Mouse (Mus musculus) layer of hippocampus, adult 18-20 months (tissue): ENCODE measurements around the gene Srr. TPM values are rescaled to one million over a fixed set of nuclear protein-coding genes. Genes with fewer than 3 reads are reported as not detected.

Experiments used
- DNase-seq, 2 experiments: peaks; one replicate each; pipeline ENCODE4 v3.0.0; 2022; ENCODE audit warnings: low spot score in 2 of 2
- long read RNA-seq: library from polyadenylated mRNA; stranded (forward); transcript quantifications from one replicate; pipeline ENCODE4 v2.0.0, GENCODE M21; 2021
- total RNA-seq, 2 experiments: library from RNA; stranded (reverse); gene quantifications; 2 replicates each; pipeline ENCODE4 v1.2.3; 2021

Srr gene
- 10 to 100 TPM; 87.5 to 94.8 TPM for total RNA-seq
- long read RNA-seq, transcript Srr-201 (9 exons, 3,699 nt), result minor isoform, 25 of 194 reads
- long read RNA-seq, transcript Srr-204 (8 exons, 3,183 nt), result major isoform, 99 of 194 reads
- long read RNA-seq, partial matches to known transcripts, result 7 of 194 reads
- long read RNA-seq, other reads (novel, unspliced or antisense), result 63 of 194 reads

DNA sequence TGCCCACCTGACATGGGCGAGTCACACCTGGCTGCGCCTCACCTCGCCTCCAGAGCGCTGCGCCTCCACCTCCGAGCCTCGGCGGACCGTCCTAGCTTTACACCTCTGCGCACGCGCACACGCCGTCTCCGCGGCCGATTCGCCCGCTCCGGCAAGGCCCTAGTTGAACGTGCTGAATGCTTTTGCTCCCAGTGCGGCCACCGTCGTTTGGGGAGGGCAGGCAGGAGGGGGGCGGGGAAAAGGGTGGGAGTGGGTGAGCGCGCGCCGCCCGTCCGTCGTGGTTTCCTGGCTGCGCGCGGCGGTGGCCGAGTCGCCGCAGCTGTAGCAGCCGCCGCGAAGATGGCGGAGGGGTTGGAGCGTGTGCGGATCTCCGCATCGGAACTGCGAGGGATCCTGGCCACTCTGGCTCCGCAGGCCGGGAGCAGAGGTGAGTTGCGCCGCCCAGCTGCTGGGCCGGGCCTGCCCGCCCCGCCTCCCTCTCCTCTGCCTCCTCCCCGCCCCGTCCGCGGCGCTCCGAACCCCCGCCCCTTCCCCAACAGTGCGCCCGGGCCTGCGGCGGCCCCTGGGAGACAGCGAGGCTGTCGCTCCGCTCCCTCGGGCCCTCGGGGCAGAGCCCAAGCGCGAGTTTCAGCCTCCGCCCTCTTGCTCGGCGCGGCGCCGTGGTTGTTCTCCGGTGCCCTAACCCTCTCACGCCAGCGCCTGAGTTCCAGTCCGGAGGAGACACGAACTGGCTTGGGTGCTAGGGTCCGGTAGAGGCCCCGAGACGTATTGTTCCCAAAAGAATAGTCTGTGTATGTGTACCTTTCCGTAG is at the start of gene Srr, which contains the start of gene Smg6:
Gene Srr (minus strand): TSS at position 372 of the 811 bp plus-strand sequence.
Gene Smg6 (plus strand): TSS at position 247 of the 811 bp plus-strand sequence.
- peak; percentile 87 to 94 for DNase-seq

GRCm38 (mm10) chr11:74974615-74975014 is 48.9 kb upstream of the Srr start:
- no peak for DNase-seq

GRCm38 (mm10) chr11:74973290-74974157 is 47.8 kb upstream of the Srr start:
- DNase-seq, result no peak

DNA sequence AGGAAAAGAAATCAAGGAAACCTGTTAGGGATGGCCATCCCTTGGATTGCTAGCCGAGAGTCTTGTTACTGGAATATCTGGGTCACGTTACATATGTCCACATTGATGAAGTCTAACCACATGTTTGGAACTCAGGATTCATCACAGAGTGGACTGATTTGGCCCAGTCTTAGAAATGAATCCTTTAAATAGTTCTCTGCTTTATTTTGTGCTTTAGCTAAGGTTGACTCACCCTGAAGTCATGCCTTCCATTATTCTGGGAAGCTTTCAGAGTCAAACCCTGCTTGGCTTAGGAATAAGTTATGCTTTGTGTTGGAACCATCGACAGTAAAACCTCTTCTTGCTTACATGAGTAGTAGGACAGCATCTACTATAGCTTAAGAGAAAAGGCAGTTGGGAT is 39.8 kb upstream of the Srr start:
- DNase-seq, result no peak

DNA sequence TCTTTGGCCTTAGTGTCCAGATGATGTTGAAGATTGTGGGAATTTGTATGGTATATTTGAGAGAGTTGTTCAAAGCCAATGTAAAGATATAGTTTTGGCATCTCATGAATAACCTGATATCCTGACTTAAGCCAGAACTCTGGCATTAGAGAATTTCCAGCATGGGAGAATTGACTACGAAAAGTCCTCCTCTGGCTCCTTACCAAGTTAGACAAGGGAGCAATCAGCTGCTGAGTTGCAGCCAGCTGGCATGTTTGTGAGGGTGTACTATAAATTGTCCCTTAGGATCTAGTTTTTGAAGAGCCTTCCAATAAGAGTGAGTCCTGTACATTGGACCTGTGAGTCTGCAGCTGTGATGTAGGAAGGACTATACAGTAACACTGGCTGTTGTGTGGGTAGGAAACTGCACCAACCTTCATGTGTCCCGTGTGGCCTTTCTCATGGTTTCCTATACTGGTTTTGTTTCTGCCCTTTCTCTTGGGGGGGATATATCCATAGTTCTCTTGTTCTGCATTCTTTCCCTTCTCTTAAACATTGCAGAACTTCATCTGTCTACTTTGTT is 37.2 kb upstream of the Srr start:
- peak in 1 of 2 experiments; percentile 9 for DNase-seq

DNA sequence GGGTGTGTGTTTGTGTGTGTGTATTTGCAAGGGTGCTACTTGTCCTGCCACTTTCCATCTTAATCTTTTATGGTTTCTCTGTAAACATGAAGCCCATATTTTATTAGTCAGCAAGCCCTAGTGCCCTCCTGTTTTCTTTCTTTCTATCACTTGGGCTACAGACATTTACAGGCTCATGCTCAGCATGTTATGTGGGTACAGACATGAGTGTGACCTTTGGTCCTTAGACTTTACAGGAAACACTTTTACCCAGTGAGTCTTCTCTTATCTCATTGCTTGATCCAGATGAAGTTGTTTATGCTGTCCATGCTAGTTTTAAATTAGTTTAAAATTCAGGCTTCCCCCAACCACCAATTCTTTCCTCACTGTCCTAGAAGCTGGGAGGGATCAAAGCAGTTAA is 36.2 kb upstream of the Srr start:
- DNase-seq, result no peak

GRCm38 (mm10) chr11:74960031-74960551 is 34.3 kb upstream of the Srr start:
- no peak for DNase-seq

DNA sequence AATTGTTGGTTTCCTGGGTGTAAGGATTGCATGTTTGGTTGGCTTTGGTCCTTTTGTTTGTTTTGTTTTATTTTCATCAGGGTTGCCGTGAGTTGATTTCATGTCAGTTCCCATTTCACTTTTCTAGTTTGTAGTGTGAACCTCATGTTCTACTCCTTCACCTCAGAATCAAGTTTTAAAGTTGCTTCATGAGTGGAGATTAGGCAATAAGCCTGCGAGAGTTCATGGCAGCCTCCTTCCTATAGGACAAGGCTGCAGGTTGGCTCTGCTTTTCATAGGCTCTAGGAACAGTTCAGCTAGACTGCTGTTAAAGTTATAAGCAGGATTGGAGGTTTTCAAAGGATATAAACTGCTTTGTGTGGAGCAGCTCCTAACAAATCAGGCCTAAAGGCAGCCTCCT is 33.8 kb upstream of the Srr start:
- DNase-seq, result no peak

DNA sequence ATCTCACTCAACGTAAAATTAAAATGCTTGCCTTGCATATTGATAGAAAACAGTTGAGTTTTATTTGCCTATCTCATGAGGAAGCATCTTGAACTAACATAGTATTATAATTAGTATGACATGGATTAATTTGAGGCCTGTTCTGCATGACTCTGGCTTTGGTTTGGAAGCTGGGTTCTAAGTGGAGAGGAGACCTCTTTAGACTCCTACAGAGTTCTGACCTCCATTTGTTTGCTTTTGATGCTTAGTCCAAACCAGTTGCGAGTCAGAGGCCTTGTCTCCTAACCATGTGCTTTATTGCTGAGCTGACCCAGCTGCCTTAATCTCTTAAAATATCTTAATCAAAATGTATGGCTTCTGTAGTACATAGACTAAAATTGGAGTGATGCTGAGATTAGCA is 31.9 kb upstream of the Srr start:
- DNase-seq, result no peak

DNA sequence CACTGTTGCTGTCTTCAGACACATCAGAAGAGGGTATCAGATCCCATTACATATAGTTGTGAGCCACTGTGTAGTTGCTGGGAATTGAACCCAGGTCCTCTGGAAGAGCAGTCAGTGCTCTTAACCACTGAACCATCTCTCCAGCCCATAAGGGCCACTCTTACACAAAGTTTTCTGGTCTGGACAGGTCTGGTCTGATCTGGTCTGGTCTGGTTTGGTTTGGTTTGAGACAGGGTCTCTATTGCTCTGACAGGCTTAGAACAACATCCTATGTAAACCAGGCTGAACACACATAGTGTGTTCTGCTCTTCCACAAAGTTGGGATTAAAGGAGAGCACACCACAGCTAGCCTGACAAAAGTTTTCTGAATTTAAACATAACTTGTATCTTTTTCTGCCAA is 30.3 kb upstream of the Srr start:
- DNase-seq, result no peak

DNA sequence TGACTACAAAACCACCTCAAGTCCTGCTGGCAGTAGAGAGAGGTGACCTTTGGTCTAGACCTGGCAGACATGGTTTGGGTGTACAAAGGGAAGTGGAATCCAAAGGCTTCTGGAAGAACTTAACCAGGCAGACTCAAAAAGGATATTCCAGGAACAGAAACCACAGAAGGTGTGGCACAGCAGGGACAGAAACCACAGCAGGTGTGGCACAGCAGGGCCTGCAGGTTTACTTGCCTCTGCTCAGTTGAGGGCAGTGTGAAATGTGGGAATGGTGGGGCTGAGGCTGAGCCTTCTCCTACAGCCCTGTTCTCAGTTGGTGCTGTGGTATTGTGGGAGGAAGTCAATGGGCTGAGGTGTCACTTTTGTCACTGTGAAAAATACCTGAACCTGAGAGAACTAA is 29.2 kb upstream of the Srr start:
- no peak for DNase-seq

- peak in 1 of 2 experiments; percentile 61 for DNase-seq
Measured at GRCm38 (mm10) chr11:74946348-74946747, 20.6 kb upstream of the Srr start.

GRCm38 (mm10) chr11:74930391-74930790 is 4.6 kb upstream of the Srr start:
- DNase-seq, result no peak

DNA sequence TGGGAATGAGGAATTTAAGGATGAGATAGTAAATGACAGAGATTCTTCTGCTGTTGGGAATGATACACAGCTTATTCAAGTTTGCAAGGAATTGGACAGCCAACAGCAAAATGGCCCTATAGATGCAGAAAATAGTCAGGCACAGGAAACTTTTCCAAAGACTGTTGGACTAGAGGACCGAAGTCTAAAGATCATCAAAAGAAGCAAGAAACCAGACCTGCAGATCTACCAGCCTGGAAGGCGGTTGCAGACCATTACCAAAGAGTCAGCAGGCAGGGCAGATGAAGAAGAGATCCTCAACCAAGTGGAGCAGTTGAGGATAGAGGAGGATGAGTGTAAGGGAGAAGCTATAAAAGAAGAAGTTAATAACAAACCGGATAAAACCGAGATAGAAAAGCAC is 3.4 kb upstream of the Srr start:
- DNase-seq, result no peak

- DNase-seq, result no peak
Measured at GRCm38 (mm10) chr11:74927236-74927725, 1.5 kb upstream of the Srr start.

DNA sequence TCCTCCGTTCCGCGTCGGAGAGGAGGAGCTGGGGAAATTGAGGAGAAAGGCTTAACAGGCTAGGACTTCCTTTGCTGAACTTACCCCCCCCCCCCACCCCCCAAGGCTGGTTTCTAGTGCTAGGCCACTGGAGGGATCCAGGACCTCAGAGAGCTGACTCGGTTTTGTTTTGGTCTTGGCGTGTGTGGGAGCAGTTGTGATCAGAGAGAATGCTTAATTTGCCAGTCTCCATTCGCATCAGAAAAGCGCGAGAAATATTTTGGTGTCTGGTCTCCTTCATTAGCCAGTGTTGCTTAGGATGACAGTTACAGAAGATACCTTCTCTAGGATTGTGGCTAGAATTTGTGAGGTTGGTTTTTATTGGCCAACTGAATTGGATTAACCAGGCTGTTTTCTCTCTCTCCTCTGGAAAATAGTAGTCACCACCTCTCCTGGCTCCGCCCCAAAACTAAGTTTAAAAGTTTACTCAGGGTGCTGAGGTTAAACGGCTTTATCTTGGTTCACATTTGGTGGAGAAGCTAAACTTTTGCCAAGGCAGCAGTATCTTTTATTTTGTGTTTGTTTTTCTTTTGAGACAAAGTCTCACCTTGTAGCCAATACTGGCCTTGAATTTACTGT is 749 bp upstream of the Srr start:
- peak in 1 of 2 experiments; percentile 27 for DNase-seq

DNA sequence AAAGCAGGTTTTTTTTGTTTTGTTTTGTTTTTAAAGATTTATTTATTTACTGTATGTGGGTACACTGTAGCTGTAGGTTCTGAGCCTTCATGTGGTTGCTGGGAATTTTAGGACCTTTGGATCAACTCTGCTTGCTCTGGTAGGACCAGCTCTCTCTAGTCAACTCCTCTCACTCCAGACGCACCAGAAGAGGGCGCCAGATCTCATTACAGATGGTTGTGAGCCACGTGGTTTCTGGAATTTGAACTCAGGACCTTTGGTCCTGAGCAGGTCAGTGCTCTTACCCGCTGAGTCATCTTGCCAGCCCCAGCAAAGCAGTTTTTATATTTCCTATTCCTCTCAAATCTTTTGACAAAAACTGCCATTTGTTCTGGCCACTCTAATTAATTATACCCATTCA is 1.6 kb downstream of the Srr start:
- no peak for DNase-seq

DNA sequence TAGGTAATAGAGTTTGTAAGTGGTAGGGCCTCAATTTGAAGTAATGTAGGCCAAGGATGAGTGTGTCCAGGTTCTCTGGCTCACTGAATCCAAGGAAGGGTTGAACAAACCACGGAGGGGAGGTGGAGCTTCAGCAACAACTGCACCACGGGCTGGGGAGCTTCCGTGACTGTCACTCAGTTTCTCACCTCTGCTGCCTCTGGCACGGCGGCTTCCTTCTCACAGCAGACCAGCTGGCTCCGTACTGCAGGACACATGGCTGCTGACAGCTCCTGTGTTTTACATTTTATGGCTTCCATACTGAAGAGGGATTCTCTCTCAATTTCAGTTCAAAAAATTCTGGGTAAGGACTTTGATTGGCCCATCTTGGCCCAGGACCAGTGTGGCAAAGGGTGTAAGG is 6.5 kb downstream of the Srr start:
- DNase-seq, result no peak

DNA sequence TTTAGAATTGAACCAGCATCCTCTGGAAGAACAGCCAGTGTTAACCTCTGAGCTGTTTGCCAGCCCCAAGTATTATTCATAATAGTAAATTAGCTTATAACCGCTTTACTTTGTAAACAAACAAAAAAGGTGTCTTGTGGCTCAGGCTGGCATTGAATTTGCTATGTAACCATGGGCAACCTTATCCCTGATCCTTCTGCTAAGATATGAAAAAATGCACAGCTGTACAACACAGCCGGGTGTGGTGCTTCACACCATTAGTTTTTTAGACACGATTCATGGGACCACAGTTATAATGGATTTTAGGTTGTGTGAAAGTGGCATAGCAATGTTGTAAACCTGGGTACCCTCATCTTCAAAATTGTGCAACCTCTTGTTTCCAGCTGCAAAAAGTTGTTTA is 13.3 kb downstream of the Srr start:
- DNase-seq, result no peak

- DNase-seq, result no peak
Measured at GRCm38 (mm10) chr11:74909978-74910377, 15.8 kb downstream of the Srr start.
